Mouse (Mus musculus) gastrocnemius, postnatal 36 days (tissue): Measurements from ENCODE around the gene Zdhhc15. TPM values are rescaled to one million over a fixed set of nuclear protein-coding genes. Genes with fewer than 3 reads are reported as not detected.
"Not testable (repeated sequence)": the region's sequence is repeated elsewhere in the genome, so short reads cannot be mapped to it uniquely, and the experiment has no call there.

Experiments
- DNase-seq, 2 experiments: peaks; one replicate each; pipeline ENCODE4 v3.0.0; 2022
- intact Hi-C: fragments of 180-260 bp; cut with DNase I; formaldehyde crosslinking; loops from one replicate; pipeline ENCODE4 v1.15.1; 2025
- long read RNA-seq, 2 experiments: library from polyadenylated mRNA; stranded (forward); transcript quantifications; one replicate each; pipeline ENCODE4 v2.0.0; 2021
- total RNA-seq, 2 experiments: library from RNA; stranded (reverse); gene quantifications; 2 replicates each; pipeline ENCODE4 v1.2.3; 2021

Zdhhc15 gene
- under 1 TPM; 0.12 to 0.26 TPM for total RNA-seq
- long read RNA-seq, experiment 1, result 0 reads
- long read RNA-seq, experiment 2, result 0 reads

GRCm38 (mm10) chrX:104670757-104671549, at the start of gene Zdhhc15:
Gene Zdhhc15 (minus strand): TSS chrX:104671064.
- intact Hi-C loops, result no loop called here
- peak; percentile 4 to 16 for DNase-seq

- no peak for DNase-seq
- intact Hi-C loops, result no loop called here
These were observed 37.1 kb upstream of the Zdhhc15 start for GRCm38 (mm10) chrX:104707935-104708334.

- intact Hi-C loops, result no loop called here
- peak in 1 of 2 experiments; percentile 3 for DNase-seq
These were observed 761 bp downstream of the Zdhhc15 start for GRCm38 (mm10) chrX:104669850-104670756.

- intact Hi-C loops, result no loop called here
- DNase-seq, result no peak
These were observed 13.9 kb downstream of the Zdhhc15 start for GRCm38 (mm10) chrX:104656976-104657375.

- no peak for DNase-seq
- intact Hi-C loops, result no loop called here
These were observed 58.3 kb downstream of the Zdhhc15 start for GRCm38 (mm10) chrX:104612531-104612930.

- intact Hi-C loops, DNase-seq: not testable (repeated sequence)
These were observed 67.0 kb downstream of the Zdhhc15 start for GRCm38 (mm10) chrX:104603738-104604430.

- DNase-seq, intact Hi-C loops: not testable (repeated sequence)
These were observed 68.5 kb downstream of the Zdhhc15 start for GRCm38 (mm10) chrX:104602168-104602859.

- DNase-seq, result no peak
- intact Hi-C loops, result no loop called here
These were observed 96.9 kb downstream of the Zdhhc15 start for GRCm38 (mm10) chrX:104573946-104574345.

GRCm38 (mm10) chrX:104567497-104567896, 103.4 kb downstream of the Zdhhc15 start:
- intact Hi-C loops, result no loop called here
- no peak for DNase-seq

GRCm38 (mm10) chrX:104545283-104545682, 125.6 kb downstream of the Zdhhc15 start:
- intact Hi-C loops, result no loop called here

GRCm38 (mm10) chrX:104543919-104544595, 126.8 kb downstream of the Zdhhc15 start:
- intact Hi-C loops, result no loop called here
- DNase-seq, result no peak

More at GRCm38 (mm10) chrX:104545283-104545682, 125.6 kb downstream of the Zdhhc15 start:
- DNase-seq, result no peak

- intact Hi-C loops, result no loop called here
These were observed 128.2 kb downstream of the Zdhhc15 start for GRCm38 (mm10) chrX:104542635-104543034.

GRCm38 (mm10) chrX:104501765-104502164, 169.1 kb downstream of the Zdhhc15 start:
- no peak for DNase-seq
- intact Hi-C loops, result no loop called here

More at GRCm38 (mm10) chrX:104542635-104543034, 128.2 kb downstream of the Zdhhc15 start:
- DNase-seq, result no peak

- intact Hi-C loops, result no loop called here
- DNase-seq, result no peak
These were observed 181.1 kb downstream of the Zdhhc15 start for GRCm38 (mm10) chrX:104489626-104490355.

- no peak for DNase-seq
- intact Hi-C loops, result no loop called here
These were observed 181.9 kb downstream of the Zdhhc15 start for GRCm38 (mm10) chrX:104488870-104489467.

- DNase-seq, result no peak
- intact Hi-C loops, result no loop called here
These were observed 182.8 kb downstream of the Zdhhc15 start for GRCm38 (mm10) chrX:104488036-104488435.
